Mouse (Mus musculus) midbrain, embryonic 14.5 days (tissue): Measurements from ENCODE around the gene Olfr1175-ps. TPM values are rescaled to one million over a fixed set of nuclear protein-coding genes. Genes with fewer than 3 reads are reported as not detected.

Experiments
- ATAC-seq: fragments of 200-750 bp; cut with Nextera tagmentation; 2 replicates; pipeline ENCODE4 v1.8.0; 2017; ENCODE audit warnings: moderate number of reproducible peaks, moderate library complexity; ENCODE audit not compliant: low FRiP score, low TSS enrichment
- DNase-seq: peaks from one replicate; pipeline ENCODE4 v3.0.0-alpha.2; 2015
- H3K27ac ChIP-seq: fragments of 300-500 bp; sonication (generic); replicated peaks from 2 replicates; pipeline ENCODE4 v1.5.1; 2014; ENCODE audit warnings: mild to moderate bottlenecking, low read depth, low read length, moderate library complexity
- H3K27me3 ChIP-seq: fragments of 300-500 bp; sonication (generic); 2 replicates; pipeline ENCODE4 v1.6.1; 2014; ENCODE audit warnings: low read length, control low read depth, mixed read lengths; ENCODE audit not compliant: control insufficient read depth, insufficient read depth
- H3K36me3 ChIP-seq: fragments of 300-500 bp; sonication (generic); 2 replicates; pipeline ENCODE4 v1.6.1; 2014; ENCODE audit warnings: low read length, control low read depth; ENCODE audit not compliant: control insufficient read depth, insufficient read depth
- H3K4me1 ChIP-seq: fragments of 300-500 bp; sonication (generic); 2 replicates; pipeline ENCODE4 v1.6.1; 2014; ENCODE audit warnings: mild to moderate bottlenecking, antibody characterized with exemption, low read length, control low read depth; ENCODE audit not compliant: control insufficient read depth, insufficient read depth
- H3K4me2 ChIP-seq: fragments of 300-500 bp; sonication (generic); 2 replicates; pipeline ENCODE4 v1.6.1; 2014; ENCODE audit warnings: mild to moderate bottlenecking, low read length, moderate library complexity
- H3K4me3 ChIP-seq: fragments of 300-500 bp; sonication (generic); replicated peaks from 2 replicates; pipeline ENCODE4 v1.5.1; 2014; ENCODE audit warnings: low read depth, low read length
- H3K9ac ChIP-seq: fragments of 300-500 bp; sonication (generic); replicated peaks from 2 replicates; pipeline ENCODE4 v1.6.1; 2014; ENCODE audit warnings: mild to moderate bottlenecking, low read length, moderate library complexity
- H3K9me3 ChIP-seq: fragments of 300-500 bp; sonication (generic); 2 replicates; pipeline ENCODE4 v1.6.1; 2016; ENCODE audit warnings: low read length, control low read depth, mixed read lengths; ENCODE audit not compliant: control insufficient read depth
- WGBS: fragments of 180-500 bp; shearing (Covaris S2); extraction: QIAGEN DNeasy Blood & Tissue Kit; methylation state at CpG from one replicate; pipeline ENCODE4 v1.1.7; 2014; 5-methylcytosine and 5-hydroxymethylcytosine counted together
- polyA plus RNA-seq: library from polyadenylated mRNA; unstranded; fragments of >200 nt; fragmentation: Nextera tagmentation; extraction: Ambion mirVana; gene quantifications from 2 replicates; pipeline ENCODE4 v1.2.1, GENCODE M21; 2014

Gene Olfr1175-ps
- polyA plus RNA-seq = not detected in 2 replicates

- no peaks in the 10 kb centered on the region for H3K36me3 ChIP-seq
- DNase-seq = no peak
These were observed at the start of gene Olfr1175-ps for GRCm38 (mm10) chr2:88327115-88327514. Olfr1175-ps (minus strand) TSS chr2:88327215.

GRCm38 (mm10) chr2:88356304-88356703, 29.3 kb upstream of the Olfr1175-ps start:
- Histone ChIP-seq H3K9ac (no peak overlapping the region), H3K4me3 (no peak overlapping the region), H3K4me1 (no peaks in the 10 kb centered on the region), H3K27me3 (no peaks in the 10 kb centered on the region), H3K9me3 (no peaks in the 10 kb centered on the region), H3K36me3 (no peaks in the 10 kb centered on the region), H3K27ac (no peak overlapping the region), H3K4me2 (no peak overlapping the region)
- peak; percentile 86 for DNase-seq
- 3% methylated on average over 2 of the region's 2 CpGs for WGBS
- peak; percentile 40; the same call in 1 of the 2 replicates for ATAC-seq

More at GRCm38 (mm10) chr2:88327115-88327514, at the start of gene Olfr1175-ps:
- Histone ChIP-seq H3K27me3 (no peaks in the 10 kb centered on the region), H3K27ac (no peak within 1 kb of the TSS), H3K4me2 (no peak within 1 kb of the TSS), H3K4me1 (no peaks in the 10 kb centered on the region), H3K9me3 (no peaks in the 10 kb centered on the region), H3K4me3 (no peak within 1 kb of the TSS), H3K9ac (no peak within 1 kb of the TSS)
- ATAC-seq = no peak
- whole genome bisulfite sequencing = 92% methylated on average over 2 of the region's 2 CpGs

- Histone ChIP-seq H3K36me3 (no peaks in the 10 kb centered on the region), H3K27ac (no peak within 1 kb of the TSS), H3K27me3 (no peaks in the 10 kb centered on the region), H3K4me1 (no peaks in the 10 kb centered on the region), H3K9ac (no peak within 1 kb of the TSS), H3K9me3 (no peaks in the 10 kb centered on the region), H3K4me2 (no peak within 1 kb of the TSS), H3K4me3 (no peak within 1 kb of the TSS)
- no peak for ATAC-seq
- DNase-seq = no peak
- WGBS = 76% methylated on average over 1 of the region's 1 CpGs
These were observed 19.4 kb upstream of the Olfr1175-ps start, which contains the start of gene Olfr1177-ps for GRCm38 (mm10) chr2:88346392-88346791. Olfr1177-ps (minus strand) TSS chr2:88346492.

GRCm38 (mm10) chr2:88336421-88336820, 9.4 kb upstream of the Olfr1175-ps start, which contains the start of gene Olfr1176:
Olfr1176 (plus strand) TSS chr2:88336721.
- Histone ChIP-seq H3K4me2 (no peak within 1 kb of the TSS), H3K9me3 (no peaks in the 10 kb centered on the region), H3K4me1 (no peaks in the 10 kb centered on the region), H3K4me3 (no peak within 1 kb of the TSS), H3K36me3 (no peaks in the 10 kb centered on the region), H3K27ac (no peak within 1 kb of the TSS), H3K27me3 (no peaks in the 10 kb centered on the region), H3K9ac (no peak within 1 kb of the TSS)
- no peak for DNase-seq
- WGBS = 78% methylated on average over 1 of the region's 1 CpGs
- no peak for ATAC-seq

GRCm38 (mm10) chr2:88315035-88315434, 12.0 kb downstream of the Olfr1175-ps start, which contains the start of gene Olfr1174-ps:
Olfr1174-ps (minus strand) TSS chr2:88315135.
- Histone ChIP-seq H3K9ac (no peak within 1 kb of the TSS), H3K27ac (no peak within 1 kb of the TSS), H3K4me1 (no peaks in the 10 kb centered on the region), H3K4me3 (no peak within 1 kb of the TSS), H3K27me3 (no peaks in the 10 kb centered on the region), H3K36me3 (no peaks in the 10 kb centered on the region), H3K9me3 (no peaks in the 10 kb centered on the region), H3K4me2 (no peak within 1 kb of the TSS)
- WGBS = 91% methylated on average over 4 of the region's 4 CpGs
- DNase-seq = no peak
- ATAC-seq = no peak

GRCm38 (mm10) chr2:88279775-88280174, 47.2 kb downstream of the Olfr1175-ps start, which contains the start of gene Olfr1173:
Olfr1173 (minus strand) TSS chr2:88279875.
- H3K4me3 ChIP-seq = no peak within 1 kb of the TSS
- no peak within 1 kb of the TSS for H3K9ac ChIP-seq
- H3K27ac ChIP-seq = no peak within 1 kb of the TSS
- no peaks in the 10 kb centered on the region for H3K36me3 ChIP-seq
- no peaks in the 10 kb centered on the region for H3K27me3 ChIP-seq
- no peaks in the 10 kb centered on the region for H3K9me3 ChIP-seq
- no peak for ATAC-seq
- DNase-seq = no peak
- no peak within 1 kb of the TSS for H3K4me2 ChIP-seq
- no peaks in the 10 kb centered on the region for H3K4me1 ChIP-seq

Other genes with a start within 250 kb of the Olfr1175-ps start
- gene Olfr1164, start 233.2 kb downstream of the Olfr1175-ps start, polyA plus RNA-seq = not detected in 2 replicates
- not detected in 2 replicates for gene Olfr1166, start 198.9 kb downstream of the Olfr1175-ps start, polyA plus RNA-seq
- gene Olfr1167, start 172.0 kb downstream of the Olfr1175-ps start, polyA plus RNA-seq = not detected in 2 replicates
- gene Olfr1168, start 145.3 kb downstream of the Olfr1175-ps start, polyA plus RNA-seq = not detected in 2 replicates
- not detected in 2 replicates for gene Olfr1170, start 98.9 kb downstream of the Olfr1175-ps start, polyA plus RNA-seq
- gene Olfr1173, start 47.3 kb downstream of the Olfr1175-ps start, polyA plus RNA-seq = not detected in 2 replicates
- gene Olfr1174-ps, start 12.1 kb downstream of the Olfr1175-ps start, polyA plus RNA-seq = not detected in 2 replicates
- gene Olfr1176, start 9.5 kb upstream of the Olfr1175-ps start, polyA plus RNA-seq = not detected in 2 replicates
- not detected in 2 replicates for gene Olfr1177-ps, start 19.3 kb upstream of the Olfr1175-ps start, polyA plus RNA-seq
- not detected in 2 replicates for gene Olfr1178, start 59.8 kb upstream of the Olfr1175-ps start, polyA plus RNA-seq
- not detected in 2 replicates for gene Olfr1179, start 79.2 kb upstream of the Olfr1175-ps start, polyA plus RNA-seq
- not detected in 2 replicates for gene Olfr1180, start 91.9 kb upstream of the Olfr1175-ps start, polyA plus RNA-seq
- not detected in 2 replicates for gene Olfr1181, start 99.0 kb upstream of the Olfr1175-ps start, polyA plus RNA-seq
- gene Gm13757, start 121.9 kb upstream of the Olfr1175-ps start, polyA plus RNA-seq = not detected in 2 replicates
- gene Olfr1183, start 127.7 kb upstream of the Olfr1175-ps start, polyA plus RNA-seq = not detected in 2 replicates
- not detected in 2 replicates for gene Olfr1184, start 156.4 kb upstream of the Olfr1175-ps start, polyA plus RNA-seq
- gene Olfr1185-ps1, start 166.1 kb upstream of the Olfr1175-ps start, polyA plus RNA-seq = not detected in 2 replicates
- not detected in 2 replicates for gene Olfr1186, start 191.3 kb upstream of the Olfr1175-ps start, polyA plus RNA-seq
- gene Olfr1188, start 229.7 kb upstream of the Olfr1175-ps start, polyA plus RNA-seq = not detected in 2 replicates